Mouse (Mus musculus) bone marrow, adult 2 months (tissue): ENCODE results near the gene Scgb1c1. TPM values are rescaled to one million over a fixed set of nuclear protein-coding genes. Genes with fewer than 3 reads are reported as not detected.

ENCODE experiments used
- H3K27ac ChIP-seq: fragments of 200-500 bp; 2 replicates; pipeline ENCODE4 v1.5.1; 2012; ENCODE audit warnings: low read depth, mild to moderate bottlenecking, control low read depth, inconsistent platforms, low read length; ENCODE audit not compliant: control insufficient read depth, poor library complexity, insufficient read depth
- H3K4me1 ChIP-seq: fragments of 200-500 bp; 2 replicates; pipeline ENCODE4 v1.6.1; 2011; ENCODE audit warnings: low read length; ENCODE audit not compliant: control insufficient read depth, insufficient read depth
- H3K4me3 ChIP-seq: fragments of 200-500 bp; replicated peaks from 2 replicates; pipeline ENCODE3; 2011; ENCODE audit warnings: mild to moderate bottlenecking, low read depth, low read length, control low read depth; ENCODE audit not compliant: control insufficient read depth
- CTCF ChIP-seq: fragments of 200-500 bp; IDR thresholded peaks from 2 replicates; pipeline ENCODE4 v1.5.1; 2011; ENCODE audit warnings: low read length, control low read depth; ENCODE audit not compliant: control insufficient read depth, insufficient read depth
- POLR2A ChIP-seq: fragments of 200-500 bp; IDR thresholded peaks from 2 replicates; pipeline ENCODE4 v1.6.1; 2011; ENCODE audit warnings: low read depth, mild to moderate bottlenecking, control low read depth, low read length, borderline replicate concordance; ENCODE audit not compliant: control insufficient read depth
- WGBS: fragments of 180-500 bp; shearing (Covaris S2); methylation state at CpG from one replicate; pipeline ENCODE4 v1.1.7; 2018; 5-methylcytosine and 5-hydroxymethylcytosine counted together
- polyA plus RNA-seq: library from polyadenylated mRNA; stranded (reverse); fragments of >200 nt; gene quantifications from 2 replicates; pipeline ENCODE4 v1.2.4, GENCODE M21; 2011; ENCODE audit warnings: low replicate concordance; ENCODE audit not compliant: missing spikeins, insufficient read depth, insufficient read length

The Scgb1c1 gene
- polyA plus RNA-seq, 1 experiment = not detected

GRCm38 (mm10) chr7:140836243-140837115 is 8.9 kb upstream of the Scgb1c1 start:
- H3K4me3 ChIP-seq = no peak overlapping the region
- H3K27ac ChIP-seq = no peak overlapping the region
- H3K4me1 ChIP-seq = no peaks in the 10 kb centered on the region
- TF ChIP-seq POLR2A (no peak), CTCF (no peak)
- WGBS = 82% methylated on average over 9 of the region's 9 CpGs

- 67% methylated on average over 5 of the region's 5 CpGs for WGBS
- Histone ChIP-seq H3K27ac (no peak overlapping the region), H3K4me1 (no peaks in the 10 kb centered on the region), H3K4me3 (no peak overlapping the region)
- no peak for TF ChIP-seq POLR2A
- no peak for TF ChIP-seq CTCF
These were observed 5.8 kb upstream of the Scgb1c1 start for GRCm38 (mm10) chr7:140839556-140839955.

- Histone ChIP-seq H3K4me3 (no peak overlapping the region), H3K27ac (no peak overlapping the region), H3K4me1 (no peaks in the 10 kb centered on the region)
- 43% methylated on average over 19 of the region's 19 CpGs for WGBS
- TF ChIP-seq CTCF (no peak), POLR2A (no peak)
These were observed 4.3 kb upstream of the Scgb1c1 start for GRCm38 (mm10) chr7:140840750-140841735.

GRCm38 (mm10) chr7:140843806-140844205 is 1.5 kb upstream of the Scgb1c1 start:
- H3K4me1 ChIP-seq = no peaks in the 10 kb centered on the region
- no peak for TF ChIP-seq POLR2A
- TF ChIP-seq CTCF = no peak
- no peak overlapping the region for H3K27ac ChIP-seq
- H3K4me3 ChIP-seq = no peak overlapping the region
- 78% methylated on average over 7 of the region's 7 CpGs for WGBS

- Histone ChIP-seq H3K27ac (no peak overlapping the region), H3K4me3 (no peak overlapping the region), H3K4me1 (no peaks in the 10 kb centered on the region)
- TF ChIP-seq CTCF (no peak), POLR2A (no peak)
- WGBS = 60% methylated on average over 4 of the region's 4 CpGs
These were observed 336 bp downstream of the Scgb1c1 start for GRCm38 (mm10) chr7:140845683-140846082.

GRCm38 (mm10) chr7:140846676-140847075 is 1.3 kb downstream of the Scgb1c1 start:
- H3K4me1 ChIP-seq = no peaks in the 10 kb centered on the region
- H3K27ac ChIP-seq = no peak overlapping the region
- no peak overlapping the region for H3K4me3 ChIP-seq
- 77% methylated on average over 10 of the region's 10 CpGs for WGBS
- no peak for TF ChIP-seq POLR2A
- no peak for TF ChIP-seq CTCF

- H3K4me1 ChIP-seq = no peaks in the 10 kb centered on the region
- TF ChIP-seq POLR2A (no peak), CTCF (no peak)
- H3K27ac ChIP-seq = no peak within 1 kb of the TSS
- no peak within 1 kb of the TSS for H3K4me3 ChIP-seq
- 66% methylated on average over 11 of the region's 11 CpGs for WGBS
These were observed 2.6 kb downstream of the Scgb1c1 start, which contains the start of gene Odf3 for GRCm38 (mm10) chr7:140847755-140848580. Odf3 (plus strand) TSS chr7:140847805.

- no peak overlapping the region for H3K4me3 ChIP-seq
- 86% methylated on average over 10 of the region's 10 CpGs for WGBS
- TF ChIP-seq CTCF (no peak), POLR2A (no peak)
- H3K4me1 ChIP-seq = no peaks in the 10 kb centered on the region
- no peak overlapping the region for H3K27ac ChIP-seq
These were observed 3.2 kb downstream of the Scgb1c1 start for GRCm38 (mm10) chr7:140848591-140848990.
